Mouse (Mus musculus) limb, embryonic 13.5 days (tissue): ENCODE data around the gene Gm6871. TPM values are rescaled to one million over a fixed set of nuclear protein-coding genes. Genes with fewer than 3 reads are reported as not detected.
A peak's percentile ranks its signal among the peaks of the same experiment; 100 is the strongest.
"Not testable (repeated sequence)": the region's sequence is repeated elsewhere in the genome, so short reads cannot be mapped to it uniquely, and the experiment has no call there.

Experiments
- ATAC-seq: fragments of 200-750 bp; cut with Nextera tagmentation; 2 replicates; pipeline ENCODE4 v1.8.0; 2017; ENCODE audit warnings: low read depth, moderate number of reproducible peaks, moderate TSS enrichment; ENCODE audit not compliant: low FRiP score
- H3K27ac ChIP-seq: fragments of 300-500 bp; sonication (generic); 2 replicates; pipeline ENCODE4 v1.5.1; 2015; ENCODE audit warnings: inconsistent platforms, mild to moderate bottlenecking, moderate library complexity
- H3K27me3 ChIP-seq: fragments of 300-500 bp; sonication (generic); 2 replicates; pipeline ENCODE4 v1.6.1; 2015; ENCODE audit warnings: mild to moderate bottlenecking, inconsistent platforms
- H3K36me3 ChIP-seq: fragments of 300-500 bp; sonication (generic); 2 replicates; pipeline ENCODE4 v1.6.1; 2015; ENCODE audit warnings: inconsistent platforms, mild to moderate bottlenecking, moderate library complexity
- H3K4me1 ChIP-seq: fragments of 300-500 bp; sonication (generic); 2 replicates; pipeline ENCODE4 v1.6.1; 2015; ENCODE audit warnings: inconsistent platforms
- H3K4me2 ChIP-seq: fragments of 300-500 bp; sonication (generic); replicated peaks from 2 replicates; pipeline ENCODE4 v1.6.1; 2015; ENCODE audit warnings: inconsistent platforms, mild to moderate bottlenecking, moderate library complexity
- H3K4me3 ChIP-seq: fragments of 300-500 bp; sonication (generic); 2 replicates; pipeline ENCODE4 v1.5.1; 2015; ENCODE audit warnings: moderate library complexity, mild to moderate bottlenecking, inconsistent platforms
- H3K9ac ChIP-seq: fragments of 300-500 bp; sonication (generic); 2 replicates; pipeline ENCODE4 v1.6.1; 2015; ENCODE audit warnings: mild to moderate bottlenecking, inconsistent platforms
- H3K9me3 ChIP-seq: fragments of 300-500 bp; sonication (generic); 2 replicates; pipeline ENCODE4 v1.6.1; 2016; ENCODE audit warnings: inconsistent platforms
- WGBS: fragments of 180-500 bp; shearing (Covaris S2); methylation state at CpG from one replicate; pipeline ENCODE4 v1.1.7; 2015; 5-methylcytosine and 5-hydroxymethylcytosine counted together
- polyA plus RNA-seq: library from polyadenylated mRNA; unstranded; fragments of >200 nt; fragmentation: Nextera tagmentation; extraction: Ambion mirVana; gene quantifications from 2 replicates; pipeline ENCODE4 v1.2.1, GENCODE M21; 2015

The Gm6871 gene
- polyA plus RNA-seq, 1 experiment from 2014 or later = not detected

GRCm38 (mm10) chr7:41502402-41502801, 71.1 kb downstream of the Gm6871 start:
- Histone ChIP-seq H3K9ac (no peak overlapping the region), H3K4me2 (no peak overlapping the region), H3K27me3 (no peaks in the 10 kb centered on the region), H3K27ac (no peak overlapping the region), H3K4me3 (no peak overlapping the region), H3K4me1 (no peaks in the 10 kb centered on the region), H3K36me3 (no peaks in the 10 kb centered on the region), H3K9me3 (peaks cover 11% of the 10 kb centered on the region)
- 37% methylated on average over 1 of the region's 1 CpGs for WGBS
- ATAC-seq = no peak

- H3K27me3 ChIP-seq = no peaks in the 10 kb centered on the region
- ATAC-seq = no peak
- H3K27ac ChIP-seq = no peak overlapping the region
- H3K36me3 ChIP-seq = peaks cover 4% of the 10 kb centered on the region
- no peaks in the 10 kb centered on the region for H3K4me1 ChIP-seq
- 19% methylated on average over 22 of the region's 22 CpGs for WGBS
- H3K4me3 ChIP-seq = peak overlapping the region; percentile 66
- peaks cover 9% of the 10 kb centered on the region for H3K9me3 ChIP-seq
- H3K9ac ChIP-seq = peak overlapping the region; percentile 48; the same call in 1 of the 2 replicates
- peak overlapping the region; percentile 75 for H3K4me2 ChIP-seq
Observed at GRCm38 (mm10) chr7:41500151-41500934, 73.1 kb downstream of the Gm6871 start.

- H3K4me2 ChIP-seq = peak within 1 kb of the TSS; percentile 75
- peak within 1 kb of the TSS; percentile 68 for H3K9ac ChIP-seq
- H3K4me1 ChIP-seq = no peaks in the 10 kb centered on the region
- peak within 1 kb of the TSS; percentile 63; the same call in 1 of the 2 replicates for H3K27ac ChIP-seq
- peak within 1 kb of the TSS; percentile 66 for H3K4me3 ChIP-seq
- H3K36me3 ChIP-seq = peaks cover 12% of the 10 kb centered on the region
- no peaks in the 10 kb centered on the region for H3K27me3 ChIP-seq
- ATAC-seq = peak; percentile 98
- H3K9me3 ChIP-seq = peaks cover 17% of the 10 kb centered on the region
- under 1% methylated on average over 18 of the region's 18 CpGs for WGBS
Observed at GRCm38 (mm10) chr7:41499389-41500049, 73.9 kb downstream of the Gm6871 start, which contains the start of the genes Gm20449 and AW146154. Gene Gm20449, minus strand, starts transcription at chr7:41499417. Gene AW146154, minus strand, starts transcription at chr7:41499890.

- Histone ChIP-seq H3K4me2 (peak overlapping the region; percentile 75), H3K36me3 (peaks cover 15% of the 10 kb centered on the region), H3K4me3 (peak overlapping the region; percentile 66), H3K9ac (peak overlapping the region; percentile 68), H3K27ac (peak overlapping the region; percentile 63; the same call in 1 of the 2 replicates), H3K9me3 (peaks cover 22% of the 10 kb centered on the region)
- 0% methylated on average over 6 of the region's 6 CpGs for WGBS
- not testable (repeated sequence) for H3K27me3 ChIP-seq, H3K4me1 ChIP-seq
- peak; percentile 75; the same call in 1 of the 2 replicates for ATAC-seq
Observed at GRCm38 (mm10) chr7:41499018-41499388, 74.5 kb downstream of the Gm6871 start.

GRCm38 (mm10) chr7:41498464-41498863, 75.0 kb downstream of the Gm6871 start:
- peak overlapping the region; percentile 75 for H3K4me2 ChIP-seq
- WGBS = 84% methylated on average over 4 of the region's 4 CpGs
- peak overlapping the region; percentile 66 for H3K4me3 ChIP-seq
- H3K4me1 ChIP-seq, H3K27me3 ChIP-seq, ATAC-seq, H3K27ac ChIP-seq: not testable (repeated sequence)
- H3K36me3 ChIP-seq = peaks cover 15% of the 10 kb centered on the region
- peak overlapping the region; percentile 68 for H3K9ac ChIP-seq
- H3K9me3 ChIP-seq = peaks cover 24% of the 10 kb centered on the region

GRCm38 (mm10) chr7:41497871-41498270, 75.6 kb downstream of the Gm6871 start:
- H3K4me2 ChIP-seq = no peak overlapping the region
- H3K9ac ChIP-seq = no peak overlapping the region
- H3K27ac ChIP-seq = no peak overlapping the region
- H3K27me3 ChIP-seq = no peaks in the 10 kb centered on the region
- WGBS = 97% methylated on average over 2 of the region's 2 CpGs
- no peaks in the 10 kb centered on the region for H3K4me1 ChIP-seq
- ATAC-seq = no peak
- H3K9me3 ChIP-seq = peaks cover 24% of the 10 kb centered on the region
- H3K4me3 ChIP-seq = no peak overlapping the region
- H3K36me3 ChIP-seq = peaks cover 15% of the 10 kb centered on the region

Other genes starting within 250 kb of the Gm6871 start
- gene AI987944, start 180.3 kb downstream of the Gm6871 start, polyA plus RNA-seq = 11.1 and 11.9 TPM in 2 replicates
- 0.31 and 0.39 TPM in 2 replicates for gene Vmn2r57, start 125.0 kb downstream of the Gm6871 start, polyA plus RNA-seq
- gene Gm20449, start 74.2 kb downstream of the Gm6871 start, polyA plus RNA-seq = 0.13 TPM in 2 replicates
- gene AW146154, start 73.8 kb downstream of the Gm6871 start, polyA plus RNA-seq = 10.3 and 11.3 TPM in 2 replicates
- 12.5 and 12.8 TPM in 2 replicates for gene 2610021A01Rik, start 25.6 kb upstream of the Gm6871 start, polyA plus RNA-seq
- gene Zfp788, start 59.5 kb upstream of the Gm6871 start, polyA plus RNA-seq = 14.0 and 15.4 TPM in 2 replicates